Mouse (Mus musculus) MEL (cell line): ENCODE data around the gene Acad10.

ENCODE experiments used
- CTCF ChIP-seq, 3 experiments: IDR thresholded peaks in 2 of 3; conservative IDR thresholded peaks in 1 of 3; 2 replicates each; pipeline ENCODE4 v1.5.1; 2011 to 2012; ENCODE audit warnings: low read length in 3 of 3, low read depth in 2 of 3, mild to moderate bottlenecking in 2 of 3, improper control_type of control experiment in 1 of 3, inconsistent platforms in 1 of 3, mixed read lengths in 1 of 3, moderate library complexity in 1 of 3; ENCODE audit not compliant: control insufficient read depth in 1 of 3, insufficient read depth in 1 of 3, poor library complexity in 1 of 3, severe bottlenecking in 1 of 3
- E2F4 ChIP-seq: IDR thresholded peaks from 2 replicates; pipeline ENCODE4 v1.6.1; 2011; ENCODE audit warnings: low read depth, low read length, improper control_type of control experiment, borderline replicate concordance
- EP300 ChIP-seq, 2 experiments: IDR thresholded peaks; 2 replicates each; pipeline ENCODE4 v1.6.1; 2011; ENCODE audit warnings: improper control_type of control experiment in 2 of 2, low read length in 2 of 2, low read depth in 1 of 2, mild to moderate bottlenecking in 1 of 2
- POLR2AphosphoS5 ChIP-seq: IDR thresholded peaks from 2 replicates; pipeline ENCODE4 v1.6.1; 2012; ENCODE audit warnings: low read depth, borderline replicate concordance, mild to moderate bottlenecking, inconsistent platforms, low read length, moderate library complexity, mixed read lengths
- RCOR1 ChIP-seq: IDR thresholded peaks from 2 replicates; pipeline ENCODE4 v1.6.1; 2012; ENCODE audit warnings: low read depth, mild to moderate bottlenecking, inconsistent platforms, low read length, improper control_type of control experiment
- TCF12 ChIP-seq: IDR thresholded peaks from 2 replicates; pipeline ENCODE4 v1.6.1; 2014; ENCODE audit warnings: low read depth, mild to moderate bottlenecking, inconsistent platforms, low read length, improper control_type of control experiment, moderate library complexity
- USF1 ChIP-seq: IDR thresholded peaks from 2 replicates; pipeline ENCODE4 v1.6.1; 2014; ENCODE audit warnings: low read depth, mild to moderate bottlenecking, inconsistent platforms, low read length, improper control_type of control experiment, moderate library complexity

DNA sequence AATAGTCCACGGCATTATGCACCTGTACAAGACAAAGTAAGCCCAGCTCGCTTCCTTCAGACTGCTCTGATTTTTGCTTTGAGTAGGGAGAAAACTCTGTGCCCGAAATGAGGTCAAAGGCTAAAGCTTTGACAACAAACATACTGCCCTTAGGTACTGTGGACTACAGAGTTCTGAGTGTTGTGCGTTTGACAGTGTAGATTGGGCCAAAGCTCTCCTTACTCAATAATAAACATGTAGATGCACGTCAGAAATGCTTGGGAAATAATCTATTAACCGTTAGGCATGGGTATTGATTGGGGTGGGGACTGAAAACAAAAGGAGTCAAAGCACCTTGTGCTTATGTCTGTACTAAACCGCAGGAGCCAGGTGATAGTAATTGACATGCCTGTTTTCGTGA lies 3.1 kb upstream of the Acad10 start:
- TF ChIP-seq E2F4 (no peak), EP300 (IDR thresholded peaks at IDR 0.05; ENCODE audit: low read depth in 1 of 2, low read length in 2 of 2) (no peak), POLR2AphosphoS5 (no peak), CTCF (IDR thresholded peaks at IDR 0.05 in 2 of 3, conservative IDR thresholded peaks at IDR 0.05 in 1 of 3; ENCODE audit: control insufficient read depth in 1 of 3, insufficient read depth in 1 of 3, low read depth in 2 of 3, low read length in 3 of 3, poor library complexity in 1 of 3, severe bottlenecking in 1 of 3) (no peak), TCF12 (no peak), USF1 (no peak), RCOR1 (no peak)
